Mouse (Mus musculus) kidney, embryonic 16.5 days (tissue): ENCODE measurements around the gene Asmt. TPM values are rescaled to one million over a fixed set of nuclear protein-coding genes. Genes with fewer than 3 reads are reported as not detected.

ENCODE experiments used
- ATAC-seq: fragments of 200-750 bp; cut with Nextera tagmentation; 2 replicates; pipeline ENCODE4 v1.8.0; 2017; ENCODE audit warnings: moderate TSS enrichment; ENCODE audit not compliant: low FRiP score, low TSS enrichment
- H3K27ac ChIP-seq: fragments of 300-500 bp; sonication (generic); 2 replicates; pipeline ENCODE4 v1.5.1; 2014; ENCODE audit warnings: low read length
- H3K27me3 ChIP-seq: fragments of 300-500 bp; sonication (generic); 2 replicates; pipeline ENCODE4 v1.6.1; 2014; ENCODE audit warnings: low read length, control low read depth, mixed read lengths; ENCODE audit not compliant: insufficient read depth
- H3K36me3 ChIP-seq: fragments of 300-500 bp; sonication (generic); 2 replicates; pipeline ENCODE4 v1.6.1; 2014; ENCODE audit warnings: low read length, control low read depth, mixed read lengths; ENCODE audit not compliant: insufficient read depth
- H3K4me1 ChIP-seq: fragments of 300-500 bp; sonication (generic); 2 replicates; pipeline ENCODE4 v1.6.1; 2014; ENCODE audit warnings: low read length, control low read depth, mixed read lengths; ENCODE audit not compliant: insufficient read depth
- H3K4me2 ChIP-seq: fragments of 300-500 bp; sonication (generic); replicated peaks from 2 replicates; pipeline ENCODE4 v1.6.1; 2014; ENCODE audit warnings: low read depth, low read length
- H3K4me3 ChIP-seq: fragments of 300-500 bp; sonication (generic); 2 replicates; pipeline ENCODE4 v1.5.1; 2014; ENCODE audit warnings: mild to moderate bottlenecking, low read length
- H3K9ac ChIP-seq: fragments of 300-500 bp; sonication (generic); replicated peaks from 2 replicates; pipeline ENCODE4 v1.6.1; 2014; ENCODE audit warnings: low read length
- H3K9me3 ChIP-seq: fragments of 300-500 bp; sonication (generic); 2 replicates; pipeline ENCODE4 v1.6.1; 2016; ENCODE audit warnings: low read length, control low read depth
- WGBS: fragments of 180-500 bp; shearing (Covaris S2); extraction: QIAGEN DNeasy Blood & Tissue Kit; methylation state at CpG from one replicate; pipeline ENCODE4 v1.1.7; 2014; 5-methylcytosine and 5-hydroxymethylcytosine counted together
- polyA plus RNA-seq: library from polyadenylated mRNA; unstranded; fragments of >200 nt; fragmentation: Nextera tagmentation; extraction: Ambion mirVana; gene quantifications from 2 replicates; pipeline ENCODE4 v1.2.1, GENCODE M21; 2015

Asmt gene
- not detected in 2 replicates for polyA plus RNA-seq

DNA sequence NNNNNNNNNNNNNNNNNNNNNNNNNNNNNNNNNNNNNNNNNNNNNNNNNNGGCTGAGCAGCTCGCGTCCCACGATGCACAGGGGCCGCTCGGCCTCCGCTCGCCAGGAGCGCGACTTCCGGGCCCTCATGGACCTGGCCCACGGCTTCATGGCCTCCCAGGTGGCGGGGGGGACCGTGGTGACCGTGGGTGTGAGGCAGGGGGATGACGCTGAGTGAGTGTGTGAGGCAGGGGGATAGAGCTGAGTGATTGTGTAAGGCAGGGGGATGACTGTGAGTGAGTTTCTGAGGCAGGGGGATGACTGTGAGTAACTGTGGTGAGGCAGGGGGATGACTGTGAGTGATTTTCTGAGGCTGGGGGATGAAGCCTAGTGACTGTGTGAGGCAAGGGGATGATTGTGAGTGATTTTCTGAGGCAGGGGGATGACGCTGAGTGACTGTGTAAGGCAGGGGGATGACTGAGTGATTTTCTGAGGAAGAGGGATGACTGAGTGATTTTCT is at the start of gene Asmt:
Gene Asmt (plus strand): TSS at position 51 of the 499 bp plus-strand sequence.
- Histone ChIP-seq H3K4me3 (no peak within 1 kb of the TSS), H3K36me3 (peaks cover 35% of the 10 kb centered on the region), H3K9ac (no peak within 1 kb of the TSS), H3K27ac (no peak within 1 kb of the TSS), H3K4me1 (no peaks in the 10 kb centered on the region), H3K27me3 (no peaks in the 10 kb centered on the region), H3K9me3 (peaks cover 50% of the 10 kb centered on the region), H3K4me2 (no peak within 1 kb of the TSS)
- ATAC-seq: peak; percentile 80
- 93% methylated on average over 13 of the region's 16 CpGs for WGBS

DNA sequence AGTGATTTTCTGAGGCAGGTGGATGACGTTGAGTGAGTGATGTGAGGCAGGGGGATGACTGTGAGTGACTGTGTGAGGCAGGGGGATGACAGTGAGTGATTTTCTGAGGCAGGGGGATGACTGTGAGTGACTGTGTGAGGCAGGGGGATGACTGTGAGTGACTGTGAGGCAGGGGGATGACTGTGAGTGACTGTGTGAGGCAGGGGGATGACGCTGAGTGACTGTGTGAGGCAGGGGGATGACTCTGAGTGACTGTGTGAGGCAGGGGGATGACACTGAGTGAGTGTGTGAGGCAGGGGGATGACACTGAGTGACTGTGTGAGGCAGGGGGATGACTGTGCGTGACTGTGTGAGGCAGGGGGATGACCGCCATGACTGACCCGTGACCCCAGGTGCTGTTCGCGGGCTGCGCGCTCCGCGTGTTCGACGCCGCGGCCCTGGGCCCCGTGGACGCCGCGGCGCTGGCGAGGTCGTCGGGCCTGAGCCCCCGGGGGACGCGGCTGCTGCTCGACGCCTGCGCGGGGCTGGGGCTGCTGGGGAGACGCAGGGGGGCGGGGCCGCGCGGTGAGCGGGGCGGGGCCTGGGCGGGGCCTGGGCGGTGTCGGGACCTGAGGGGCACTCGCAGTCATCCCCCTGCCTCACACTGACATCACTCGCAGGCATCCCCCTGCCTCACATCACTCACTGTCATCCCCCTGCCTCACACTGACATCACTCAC is 948 bp downstream of the Asmt start:
- ATAC-seq: peak; percentile 89
- Histone ChIP-seq H3K36me3 (peaks cover 38% of the 10 kb centered on the region), H3K4me1 (no peaks in the 10 kb centered on the region), H3K9ac (no peak overlapping the region), H3K4me2 (no peak overlapping the region), H3K4me3 (no peak overlapping the region), H3K27ac (no peak overlapping the region), H3K27me3 (no peaks in the 10 kb centered on the region), H3K9me3 (peaks cover 53% of the 10 kb centered on the region)
- 62% methylated on average over 23 of the region's 42 CpGs for WGBS

DNA sequence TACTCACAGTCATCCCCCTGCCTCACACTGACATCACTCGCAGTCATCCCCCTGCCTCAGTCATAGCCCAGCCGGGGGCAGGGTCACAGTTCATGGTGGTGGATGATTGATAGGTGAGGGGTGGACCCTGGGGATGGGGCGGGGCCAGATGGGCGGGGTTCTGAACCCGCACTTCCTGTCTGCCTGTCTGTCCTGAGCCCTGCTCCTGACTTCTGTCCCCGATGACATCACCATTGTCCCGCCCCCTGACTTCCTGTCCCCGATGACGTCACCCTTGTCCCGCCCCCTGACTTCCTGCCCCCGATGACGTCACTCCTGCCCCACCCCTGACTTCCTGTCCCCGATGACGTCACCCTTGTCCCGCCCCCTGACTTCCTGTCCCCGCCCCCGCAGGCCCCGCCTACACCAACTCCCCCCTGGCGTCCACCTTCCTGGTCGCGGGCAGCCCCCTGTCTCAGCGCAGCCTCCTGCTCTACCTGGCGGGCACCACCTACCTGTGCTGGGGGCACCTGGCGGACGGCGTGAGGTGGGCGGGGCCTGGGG is 1.9 kb downstream of the Asmt start:
- Histone ChIP-seq H3K4me1 (no peaks in the 10 kb centered on the region), H3K9me3 (peaks cover 53% of the 10 kb centered on the region), H3K4me2 (no peak overlapping the region), H3K4me3 (peak overlapping the region; percentile 19; the same call in 1 of the 2 replicates), H3K9ac (no peak overlapping the region), H3K27me3 (no peaks in the 10 kb centered on the region), H3K36me3 (peaks cover 38% of the 10 kb centered on the region), H3K27ac (no peak overlapping the region)
- WGBS: 80% methylated on average over 27 of the region's 27 CpGs
- peak; percentile 53; the same call in 1 of the 2 replicates for ATAC-seq

DNA sequence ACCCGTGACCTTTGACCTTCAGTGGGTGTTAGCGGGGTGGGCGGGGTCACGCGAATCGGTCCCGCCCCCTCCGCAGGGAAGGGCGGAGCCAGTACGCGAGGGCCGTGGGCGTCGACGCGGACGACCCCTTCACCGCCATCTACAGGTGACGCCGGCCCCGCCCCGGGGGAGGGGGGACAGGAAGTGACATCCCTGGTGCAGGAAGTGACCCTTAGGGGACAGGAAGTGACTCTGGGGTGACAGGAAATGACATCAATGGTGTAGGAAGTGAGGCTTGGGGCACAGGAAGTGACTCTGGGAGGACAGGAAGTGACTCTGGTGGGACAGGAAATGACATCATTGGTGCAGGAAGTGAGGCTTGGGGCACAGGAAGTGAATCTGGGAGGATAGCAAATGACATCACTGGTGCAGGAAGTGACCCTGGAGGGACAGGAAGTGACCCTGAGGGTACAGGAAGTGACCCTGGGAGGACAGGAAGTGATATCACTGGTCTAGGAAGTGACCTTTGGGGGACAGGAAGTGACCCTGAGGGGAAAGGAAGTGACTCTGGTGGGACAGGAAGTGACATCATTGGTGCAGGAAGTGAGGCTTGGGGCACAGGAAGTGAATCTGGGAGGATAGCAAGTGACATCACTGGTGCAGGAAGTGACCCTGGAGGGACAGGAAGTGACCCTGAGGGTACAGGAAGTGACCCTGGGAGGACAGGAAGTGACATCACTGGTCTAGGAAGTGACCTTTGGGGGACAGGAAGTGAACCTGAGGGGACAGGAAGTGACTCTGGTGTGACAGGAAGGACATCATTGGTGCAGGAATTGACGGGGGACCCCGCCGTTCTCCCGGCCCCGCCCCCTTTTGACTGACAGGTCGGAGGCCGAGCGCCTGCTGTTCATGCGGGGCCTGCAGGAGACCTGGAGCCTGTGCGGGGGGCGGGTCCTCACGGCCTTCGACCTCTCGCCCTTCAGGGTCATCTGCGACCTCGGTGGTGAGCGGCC is 2.7 kb downstream of the Asmt start:
- no peak overlapping the region for H3K4me3 ChIP-seq
- no peak overlapping the region for H3K27ac ChIP-seq
- H3K4me2 ChIP-seq: no peak overlapping the region
- H3K9ac ChIP-seq: no peak overlapping the region
- H3K9me3 ChIP-seq: peaks cover 53% of the 10 kb centered on the region
- no peaks in the 10 kb centered on the region for H3K4me1 ChIP-seq
- peaks cover 38% of the 10 kb centered on the region for H3K36me3 ChIP-seq
- WGBS: 86% methylated on average over 35 of the region's 39 CpGs
- no peak for ATAC-seq
- no peaks in the 10 kb centered on the region for H3K27me3 ChIP-seq

DNA sequence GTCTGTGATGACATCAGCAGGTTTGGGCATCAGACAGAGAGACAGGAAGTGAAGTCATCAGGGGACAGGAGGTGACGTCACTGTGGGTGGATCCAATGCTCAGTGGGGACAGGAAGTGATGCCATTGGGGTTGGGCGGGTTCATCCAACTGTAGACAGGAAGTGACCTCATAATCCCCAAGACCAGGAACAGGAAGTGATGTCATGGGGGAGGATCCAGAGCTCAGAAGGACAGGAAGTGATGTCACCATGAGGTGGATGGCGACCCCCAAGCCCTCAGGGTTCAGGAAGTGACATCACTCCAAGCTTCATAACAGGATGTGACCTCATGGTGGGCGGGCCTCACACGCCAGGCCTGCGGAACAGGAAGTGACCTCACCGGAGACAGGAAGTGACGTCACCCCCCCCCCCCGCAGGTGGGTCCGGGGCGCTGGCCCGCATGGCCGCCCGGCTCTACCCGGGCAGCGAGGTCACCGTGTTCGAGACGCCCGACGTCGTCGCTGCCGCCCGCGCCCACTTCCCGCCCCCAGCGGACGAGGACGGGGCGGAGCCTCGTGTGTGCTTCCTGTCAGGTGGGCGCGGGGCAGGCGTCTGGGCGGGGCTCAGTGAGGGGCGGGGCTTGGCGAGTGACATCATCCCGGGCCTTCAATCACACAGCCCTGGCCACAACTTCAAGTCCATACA is 3.6 kb downstream of the Asmt start:
- H3K9me3 ChIP-seq: peaks cover 53% of the 10 kb centered on the region
- H3K4me2 ChIP-seq: no peak overlapping the region
- H3K27ac ChIP-seq: no peak overlapping the region
- H3K27me3 ChIP-seq: no peaks in the 10 kb centered on the region
- peaks cover 38% of the 10 kb centered on the region for H3K36me3 ChIP-seq
- 93% methylated on average over 11 of the region's 39 CpGs for WGBS
- no peaks in the 10 kb centered on the region for H3K4me1 ChIP-seq
- no peak overlapping the region for H3K9ac ChIP-seq
- ATAC-seq: no peak; the same call in 1 of the 2 replicates
- H3K4me3 ChIP-seq: no peak overlapping the region

DNA sequence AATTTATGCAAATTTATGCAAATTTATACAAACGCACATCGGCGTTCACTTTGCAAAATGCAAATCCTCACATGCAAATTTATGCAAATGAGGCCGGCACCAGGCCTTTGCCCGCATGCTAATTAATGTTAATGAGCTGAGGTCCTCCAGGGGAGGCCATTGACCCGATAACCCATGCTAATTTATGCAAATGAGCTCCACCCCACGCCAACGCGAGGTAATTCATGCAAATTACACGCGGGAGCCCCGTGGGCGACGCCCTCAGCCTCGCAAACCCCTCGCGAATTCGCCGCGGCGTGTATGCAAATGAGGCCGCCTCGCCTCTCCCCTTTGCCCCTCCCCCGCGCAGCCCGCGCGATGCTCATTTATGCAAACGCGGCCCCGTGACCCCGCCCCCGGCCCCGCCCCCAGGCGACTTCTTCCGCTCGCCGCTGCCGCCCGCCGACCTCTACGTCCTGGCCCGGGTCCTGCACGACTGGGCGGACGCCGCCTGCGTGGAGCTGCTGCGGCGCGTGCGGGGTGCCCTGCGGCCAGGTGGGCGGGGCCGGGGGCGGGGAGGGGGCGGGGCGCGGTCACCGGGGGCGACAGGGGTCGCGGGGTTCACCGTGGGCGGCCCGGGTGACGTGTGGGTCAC is 4.3 kb downstream of the Asmt start:
- no peak overlapping the region for H3K9ac ChIP-seq
- H3K4me3 ChIP-seq: no peak overlapping the region
- WGBS: 94% methylated on average over 50 of the region's 67 CpGs
- no peak overlapping the region for H3K27ac ChIP-seq
- no peaks in the 10 kb centered on the region for H3K4me1 ChIP-seq
- no peak overlapping the region for H3K4me2 ChIP-seq
- H3K27me3 ChIP-seq: no peaks in the 10 kb centered on the region
- no peak; the same call in 1 of the 2 replicates for ATAC-seq
- peaks cover 53% of the 10 kb centered on the region for H3K9me3 ChIP-seq
- peaks cover 38% of the 10 kb centered on the region for H3K36me3 ChIP-seq

DNA sequence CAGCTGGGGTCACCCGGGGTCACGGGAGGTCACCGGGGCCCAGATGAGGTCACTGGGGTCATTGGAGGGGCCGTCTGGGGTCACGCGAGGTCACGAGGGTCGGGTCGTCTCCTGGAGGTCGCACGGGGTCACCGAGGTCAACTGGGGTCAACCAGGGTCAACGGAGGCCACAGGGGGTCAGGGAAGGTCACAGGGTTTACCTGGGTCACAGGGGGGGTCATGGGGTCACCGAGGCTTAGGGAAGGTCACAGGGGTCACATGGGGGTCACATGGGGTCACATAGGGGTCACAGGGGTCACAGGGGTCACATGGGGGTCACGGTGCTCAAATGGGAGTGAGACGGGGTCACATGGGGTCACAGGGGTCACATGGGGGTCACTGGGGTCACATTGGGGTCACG is 4.8 kb downstream of the Asmt start:
- peaks cover 53% of the 10 kb centered on the region for H3K9me3 ChIP-seq
- 95% methylated on average over 17 of the region's 17 CpGs for WGBS
- no peak overlapping the region for H3K9ac ChIP-seq
- ATAC-seq: no peak
- no peak overlapping the region for H3K27ac ChIP-seq
- no peak overlapping the region for H3K4me2 ChIP-seq
- no peaks in the 10 kb centered on the region for H3K4me1 ChIP-seq
- H3K4me3 ChIP-seq: no peak overlapping the region
- peaks cover 38% of the 10 kb centered on the region for H3K36me3 ChIP-seq
- H3K27me3 ChIP-seq: no peaks in the 10 kb centered on the region

DNA sequence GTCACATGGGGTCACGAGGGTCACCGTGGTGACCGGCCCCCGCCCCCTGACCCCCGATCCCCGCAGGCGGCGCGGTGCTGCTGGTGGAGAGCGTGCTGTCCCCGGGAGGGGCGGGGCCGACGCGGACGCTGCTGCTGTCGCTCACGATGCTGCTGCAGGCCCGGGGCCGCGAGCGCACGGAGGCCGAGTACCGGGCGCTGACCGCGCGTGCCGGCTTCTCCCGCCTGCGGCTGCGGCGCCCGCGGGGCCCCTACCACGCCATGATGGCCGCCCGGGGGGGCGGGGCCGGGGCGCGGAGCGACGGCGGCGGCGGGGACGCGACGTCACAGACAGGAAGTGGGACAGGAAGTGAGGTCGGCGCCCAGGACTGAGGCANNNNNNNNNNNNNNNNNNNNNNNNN is 5.2 kb downstream of the Asmt start:
- no peak for ATAC-seq
- Histone ChIP-seq H3K36me3 (peaks cover 35% of the 10 kb centered on the region), H3K4me2 (no peak overlapping the region), H3K9me3 (peaks cover 50% of the 10 kb centered on the region), H3K4me1 (no peaks in the 10 kb centered on the region), H3K4me3 (no peak overlapping the region), H3K27me3 (no peaks in the 10 kb centered on the region), H3K27ac (no peak overlapping the region), H3K9ac (no peak overlapping the region)
- 95% methylated on average over 15 of the region's 53 CpGs for WGBS
